15 mouse cellular contexts compared by ENCODE assay signal in genomic region chr15:18623692-18624281, GRCm38 (mm10).
"Had no signal": no experiment of that assay in that cellular context is flagged by ENCODE, and none has a peak within 500 bp of the region (broad histone marks: within the 10 kb centered on the region; RNA-seq: fewer than 3 reads in every experiment).

No protein-coding gene starts in this region.

- DNase-seq: kidney, adult 18-20 months; kidney, adult 9 months; kidney, postnatal 14 days; kidney, postnatal 4 days; left cerebral cortex, postnatal 4 days; liver, postnatal 0 days; lung, embryonic 14.5 days; thymus, postnatal 25 days had no signal

- H3K4me1 ChIP-seq: limb, embryonic 12.5 days; limb, embryonic 15.5 days had no signal

- H3K4me2 ChIP-seq: limb, embryonic 12.5 days; limb, embryonic 15.5 days; liver, embryonic 11.5 days; lung, embryonic 14.5 days had no signal

- H3K36me3 ChIP-seq: limb, embryonic 12.5 days; limb, embryonic 15.5 days had no signal

- ATAC-seq: intestine, embryonic 16.5 days; liver, postnatal 0 days; lung, postnatal 0 days had no signal

- H3K4me3 ChIP-seq: limb, embryonic 12.5 days; limb, embryonic 15.5 days had no signal

- H3K9ac ChIP-seq: limb, embryonic 12.5 days; limb, embryonic 15.5 days; liver, embryonic 14.5 days; liver, postnatal 0 days; lung, embryonic 14.5 days had no signal

- H3K27me3 ChIP-seq: limb, embryonic 12.5 days; limb, embryonic 15.5 days had no signal

- H3K27ac ChIP-seq: limb, embryonic 12.5 days; limb, embryonic 15.5 days; liver, embryonic 14.5 days; macrophage had no signal

- H3K9me3 ChIP-seq: limb, embryonic 12.5 days; limb, embryonic 15.5 days had no signal
